Mouse (Mus musculus): ENCODE results near the gene Mrrf.

Mrrf gene

GRCm38 (mm10) chr2:36230967-36231366 lies 94.8 kb downstream of the Mrrf start:
- ATAC-seq (ENCODE audit: low TSS enrichment): no peak

- 0 out of 2 replicates have a peak, but pooled peaks have one; percentile 35 for ATAC-seq (ENCODE audit: low TSS enrichment)
These were observed 98.6 kb downstream of the Mrrf start for GRCm38 (mm10) chr2:36234526-36235368.

- ATAC-seq (ENCODE audit: low TSS enrichment): no peak
These were observed 99.7 kb downstream of the Mrrf start for GRCm38 (mm10) chr2:36235917-36236316.

GRCm38 (mm10) chr2:36236889-36237288 lies 100.7 kb downstream of the Mrrf start:
- ATAC-seq (ENCODE audit: low TSS enrichment): no peak

GRCm38 (mm10) chr2:36237557-36237956 lies 101.4 kb downstream of the Mrrf start:
- ATAC-seq (ENCODE audit: low TSS enrichment): no peak

GRCm38 (mm10) chr2:36238467-36238866 lies 102.3 kb downstream of the Mrrf start:
- ATAC-seq (ENCODE audit: low TSS enrichment): no peak

GRCm38 (mm10) chr2:36238951-36239350 lies 102.8 kb downstream of the Mrrf start:
- ATAC-seq (ENCODE audit: low TSS enrichment): no peak
